Mouse (Mus musculus) embryonic facial prominence, embryonic 12.5 days (tissue): ENCODE results near the gene Dio2. TPM values are rescaled to one million over a fixed set of nuclear protein-coding genes. Genes with fewer than 3 reads are reported as not detected.

Experiments used
- ATAC-seq: fragments of 200-750 bp; cut with Nextera tagmentation; 2 replicates; pipeline ENCODE4 v1.8.0; 2017; ENCODE audit not compliant: insufficient number of reproducible peaks, insufficient read depth, low FRiP score, low TSS enrichment
- H3K27ac ChIP-seq: fragments of 300-500 bp; sonication (generic); 2 replicates; pipeline ENCODE4 v1.5.1; 2016; ENCODE audit warnings: mild to moderate bottlenecking
- H3K27me3 ChIP-seq: fragments of 300-500 bp; sonication (generic); 2 replicates; pipeline ENCODE4 v1.6.1; 2016; ENCODE audit warnings: mild to moderate bottlenecking, moderate library complexity
- H3K36me3 ChIP-seq: fragments of 300-500 bp; sonication (generic); 2 replicates; pipeline ENCODE4 v1.6.1; 2016; ENCODE audit warnings: mild to moderate bottlenecking
- H3K4me1 ChIP-seq: fragments of 300-500 bp; sonication (generic); 2 replicates; pipeline ENCODE4 v1.6.1; 2016
- H3K4me2 ChIP-seq: fragments of 300-500 bp; sonication (generic); replicated peaks from 2 replicates; pipeline ENCODE4 v1.6.1; 2016; ENCODE audit warnings: mild to moderate bottlenecking, moderate library complexity
- H3K4me3 ChIP-seq: fragments of 300-500 bp; sonication (generic); 2 replicates; pipeline ENCODE4 v1.5.1; 2016; ENCODE audit warnings: mild to moderate bottlenecking
- H3K9ac ChIP-seq: fragments of 300-500 bp; sonication (generic); 2 replicates; pipeline ENCODE4 v1.6.1; 2016; ENCODE audit warnings: mild to moderate bottlenecking, moderate library complexity
- H3K9me3 ChIP-seq: fragments of 300-500 bp; sonication (generic); 2 replicates; pipeline ENCODE4 v1.6.1; 2016; ENCODE audit warnings: mild to moderate bottlenecking, moderate library complexity
- WGBS: fragments of 180-500 bp; shearing (Covaris S2); methylation state at CpG from one replicate; pipeline ENCODE4 v1.1.7; 2016; 5-methylcytosine and 5-hydroxymethylcytosine counted together
- polyA plus RNA-seq: library from polyadenylated mRNA; unstranded; fragments of >200 nt; fragmentation: Nextera tagmentation; extraction: Ambion mirVana; gene quantifications from 2 replicates; pipeline ENCODE4 v1.2.1, GENCODE M21; 2016

The Dio2 gene
- polyA plus RNA-seq, 1 experiment from 2014 or later, result 0.72 TPM

- Histone ChIP-seq H3K9me3 (no peaks in the 10 kb centered on the region), H3K4me2 (no peak overlapping the region), H3K36me3 (no peaks in the 10 kb centered on the region), H3K4me3 (no peak overlapping the region), H3K9ac (no peak overlapping the region), H3K27me3 (no peaks in the 10 kb centered on the region), H3K27ac (no peak overlapping the region), H3K4me1 (no peaks in the 10 kb centered on the region)
- no peak for ATAC-seq
- 80% methylated on average over 2 of the region's 2 CpGs for WGBS
Measured at GRCm38 (mm10) chr12:90694135-90694534, 44.1 kb downstream of the Dio2 start.
